Comparison of ENCODE assay signal across 9 mouse cellular contexts in the genomic region with DNA sequence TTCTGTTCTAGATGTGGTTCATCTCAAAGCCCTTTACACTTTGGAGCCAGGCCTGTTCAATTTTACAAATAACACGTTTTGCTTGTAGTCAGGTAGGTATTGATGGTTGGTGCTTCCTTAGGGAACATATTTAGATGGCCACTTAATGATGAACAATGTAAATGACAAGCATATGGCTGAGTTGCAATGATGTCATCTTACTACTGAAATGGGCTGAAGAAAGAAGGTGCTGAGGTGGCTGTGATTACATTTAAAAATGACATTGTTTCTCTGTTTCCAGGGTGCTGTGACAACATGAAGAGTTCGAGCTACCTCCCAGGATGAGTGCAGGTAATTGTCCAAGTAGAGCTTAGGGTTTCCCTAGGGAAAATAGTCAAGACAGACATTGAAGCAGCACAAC. TPM values are rescaled to one million over a fixed set of nuclear protein-coding genes. Genes with fewer than 3 reads are reported as not detected.
A peak's percentile ranks its signal among the peaks of the same experiment; 100 is the strongest.
DNase-seq lines count a peak whose midpoint lies in the region; ATAC-seq and TF ChIP-seq lines count a peak whose summit lies in the region.
"Had no signal": no experiment of that assay in that cellular context is flagged by ENCODE, and none has a peak within 500 bp of the region (broad histone marks: within the 10 kb centered on the region; RNA-seq: fewer than 3 reads in every experiment).

No protein-coding gene starts in this region.

- no peaks in the 10 kb centered on the region for H3K27me3 ChIP-seq in spleen, adult 2 months (ENCODE audit: control insufficient read depth, insufficient read depth, low read length)
- H3K27me3 ChIP-seq in liver, embryonic 11.5 days (replicated peaks; ENCODE audit: control insufficient read depth, insufficient read depth, low read length) = no peaks in the 10 kb centered on the region

- H3K4me3 ChIP-seq in spleen, adult 2 months (ENCODE audit: extremely low read depth, insufficient read depth, insufficient read length) = peak overlapping the region; percentile 81; the same call in 1 of the 2 replicates
- peak overlapping the region; percentile 88 for H3K4me3 ChIP-seq in liver, embryonic 11.5 days (ENCODE audit: low read depth, low read length)

- TF ChIP-seq CTCF in spleen, adult 2 months (IDR thresholded peaks at IDR 0.05; ENCODE audit: extremely low read depth, insufficient read depth, insufficient read length, insufficient replicate concordance) = no peak

- H3K9me3 ChIP-seq in liver, embryonic 11.5 days (ENCODE audit: control insufficient read depth, low read length) = no peaks in the 10 kb centered on the region

- 6% methylated on average over 2 of the region's 2 CpGs for WGBS in spleen, adult 2 months
- 1% methylated on average over 2 of the region's 2 CpGs for WGBS in liver, embryonic 11.5 days

- H3K4me2 ChIP-seq in liver, embryonic 11.5 days = peak overlapping the region; percentile 87

- no peak for TF ChIP-seq POLR2A in spleen, adult 2 months (IDR thresholded peaks at IDR 0.05; ENCODE audit: low read depth, low read length)

- no peak for ATAC-seq in liver, embryonic 11.5 days (replicated peaks; ENCODE audit: low FRiP score)

- H3K27ac ChIP-seq in spleen, adult 2 months (ENCODE audit: insufficient read depth, low read length) = no peak overlapping the region
- H3K27ac ChIP-seq in liver, embryonic 11.5 days (ENCODE audit: low read depth, low read length) = peak overlapping the region; percentile 98

- no peaks in the 10 kb centered on the region for H3K4me1 ChIP-seq in spleen, adult 2 months (ENCODE audit: control insufficient read depth, insufficient read depth, insufficient read length)
- H3K4me1 ChIP-seq in liver, embryonic 11.5 days (replicated peaks; ENCODE audit: control insufficient read depth, insufficient read depth, low read length) = peaks cover 17% of the 10 kb centered on the region

- H3K9ac ChIP-seq in liver, embryonic 11.5 days (ENCODE audit: low read depth, low read length) = peak overlapping the region; percentile 98

- peaks cover 19% of the 10 kb centered on the region for H3K36me3 ChIP-seq in spleen, adult 2 months (ENCODE audit: control insufficient read depth, insufficient read depth, low read length)
- H3K36me3 ChIP-seq in liver, embryonic 11.5 days (ENCODE audit: control insufficient read depth, insufficient read depth, low read length) = peaks cover 22% of the 10 kb centered on the region

- DNase-seq in embryo, embryonic 10.5 days (ENCODE audit: low spot score) = peak; percentile 23
- no peak for DNase-seq in embryo, embryonic 10 days (ENCODE audit: low spot score)
- no peak for DNase-seq in spleen, adult 2 months (ENCODE audit: low read depth in 1 of 2, low spot score in 2 of 2)
- DNase-seq in spleen, postnatal 14 days (ENCODE audit: low spot score in 2 of 2) = no peak
- DNase-seq in liver, embryonic 11.5 days (ENCODE audit: low spot score) = no peak
- DNase-seq in thymus, postnatal 4 days = no peak
- DNase-seq in cerebellum, postnatal 4 days (ENCODE audit: low spot score in 2 of 2) = no peak
- DNase-seq in layer of hippocampus, postnatal 14 days (ENCODE audit: low spot score in 2 of 2) = no peak

RNA-seq across cellular contexts. Expression of a gene that starts 1.2 kb away (rescaled TPM):
- 122 and 129 TPM in 2 replicates for polyA plus RNA-seq in spleen, adult 2 months (2012; rRNA removed)
- 150 and 159 TPM in 2 replicates for polyA plus RNA-seq in liver, embryonic 11.5 days (2014; fragmentation: Nextera tagmentation; extraction: Ambion mirVana)
- total RNA-seq in layer of hippocampus, postnatal 14 days (2021) = 100 to 1,000 TPM; 188 to 200 TPM

RNA-seq across cellular contexts. Expression of a gene that starts 11.2 kb away (rescaled TPM):
- 26.2 and 30.2 TPM in 2 replicates for polyA plus RNA-seq in spleen, adult 2 months (2012; rRNA removed)
- 142 and 143 TPM in 2 replicates for polyA plus RNA-seq in liver, embryonic 11.5 days (2014; fragmentation: Nextera tagmentation; extraction: Ambion mirVana)
- 10 to 100 TPM; 39.9 to 47.9 TPM for total RNA-seq in layer of hippocampus, postnatal 14 days (2021)

RNA-seq across cellular contexts. Expression of a gene that starts 16.1 kb away (rescaled TPM):
- polyA plus RNA-seq in spleen, adult 2 months (2012; rRNA removed) = not detected in 2 replicates
- polyA plus RNA-seq in liver, embryonic 11.5 days (2014; fragmentation: Nextera tagmentation; extraction: Ambion mirVana) = 1.7 and 2.0 TPM in 2 replicates
- total RNA-seq in layer of hippocampus, postnatal 14 days (2021) = 1 to 10 TPM; 1.8 to 2.0 TPM
- total RNA-seq: left cerebral cortex, postnatal 14 days had no signal

RNA-seq across cellular contexts. Expression of a gene that starts 16.8 kb away (rescaled TPM):
- polyA plus RNA-seq in spleen, adult 2 months (2012; rRNA removed) = 52.8 and 53.0 TPM in 2 replicates
- 69.5 and 73.1 TPM in 2 replicates for polyA plus RNA-seq in liver, embryonic 11.5 days (2014; fragmentation: Nextera tagmentation; extraction: Ambion mirVana)
- total RNA-seq in layer of hippocampus, postnatal 14 days (2021) = 10 to 100 TPM; 64.5 to 71.4 TPM

RNA-seq across cellular contexts. Expression of a gene that starts 32.5 kb away (rescaled TPM):
- 80.2 and 104 TPM in 2 replicates for polyA plus RNA-seq in spleen, adult 2 months (2012; rRNA removed)
- polyA plus RNA-seq in liver, embryonic 11.5 days (2014; fragmentation: Nextera tagmentation; extraction: Ambion mirVana) = 197 and 198 TPM in 2 replicates
- total RNA-seq in layer of hippocampus, postnatal 14 days (2021) = 10 to 100 TPM; 79.3 to 91.9 TPM
